10 mouse cellular contexts compared by ENCODE assay signal in the genomic region with DNA sequence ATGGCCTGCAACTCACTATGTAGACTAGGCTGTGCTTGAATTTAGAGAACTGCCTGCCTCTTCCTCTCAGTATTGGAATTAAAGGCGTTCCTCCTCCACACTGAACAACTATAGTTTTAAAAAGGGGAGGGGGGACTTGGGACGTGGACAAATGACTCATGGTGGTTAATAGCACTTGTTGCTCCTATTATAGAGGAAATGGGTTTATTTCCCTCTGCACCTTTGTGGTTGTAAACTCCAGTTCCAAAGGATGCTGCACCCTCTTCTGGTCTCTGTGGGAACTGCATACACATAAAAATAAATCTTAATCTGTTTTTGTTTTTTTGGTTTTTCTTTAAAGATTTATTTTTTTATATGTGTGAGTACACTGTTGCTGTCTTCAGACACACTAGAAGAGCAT. TPM values are rescaled to one million over a fixed set of nuclear protein-coding genes. Genes with fewer than 3 reads are reported as not detected.
DNase-seq lines count a peak whose midpoint lies in the region; ATAC-seq and TF ChIP-seq lines count a peak whose summit lies in the region.
"Had no signal": no experiment of that assay in that cellular context is flagged by ENCODE, and none has a peak within 500 bp of the region (broad histone marks: within the 10 kb centered on the region; RNA-seq: fewer than 3 reads in every experiment).

No protein-coding gene starts in this region.

- TF ChIP-seq POLR2A in spleen, adult 2 months (IDR thresholded peaks at IDR 0.05; ENCODE audit: low read depth, low read length) = no peak

- H3K9ac ChIP-seq in forebrain, postnatal 0 days = no peak overlapping the region
- H3K9ac ChIP-seq: heart, embryonic 15.5 days had no signal

- ATAC-seq in forebrain, postnatal 0 days = no peak

- DNase-seq in forebrain, postnatal 0 days = peak; percentile 56
- DNase-seq in forebrain, embryonic 10.5 days (ENCODE audit: extremely low spot score, low spot score) = no peak
- DNase-seq in spleen, adult 2 months (ENCODE audit: low read depth in 1 of 2, low spot score in 2 of 2) = no peak
- no peak for DNase-seq in spleen, postnatal 14 days (ENCODE audit: low spot score in 2 of 2)
- DNase-seq in forelimb bud, embryonic 11.5 days (ENCODE audit: low read depth, low spot score) = peak; percentile 31
- peak; percentile 40 for DNase-seq in thymus, postnatal 14 days
- no peak for DNase-seq in adrenal gland, postnatal 36 days
- no peak for DNase-seq in adrenal gland, postnatal 10 days

- peaks cover 5% of the 10 kb centered on the region for H3K4me1 ChIP-seq in forebrain, postnatal 0 days (ENCODE audit: insufficient read depth)
- peaks cover 29% of the 10 kb centered on the region for H3K4me1 ChIP-seq in forebrain, embryonic 10.5 days
- H3K4me1 ChIP-seq in spleen, adult 2 months (ENCODE audit: control insufficient read depth, insufficient read depth, insufficient read length) = peaks cover 5% of the 10 kb centered on the region

- no peak overlapping the region for H3K4me3 ChIP-seq in forebrain, postnatal 0 days (ENCODE audit: low read depth, low read length)
- no peak overlapping the region for H3K4me3 ChIP-seq in forebrain, embryonic 10.5 days
- no peak overlapping the region for H3K4me3 ChIP-seq in spleen, adult 2 months (ENCODE audit: extremely low read depth, insufficient read depth, insufficient read length)
- H3K4me3 ChIP-seq: heart, embryonic 15.5 days; megakaryocyte, embryonic 14.5 days had no signal

- no peak overlapping the region for H3K27ac ChIP-seq in forebrain, postnatal 0 days (ENCODE audit: low read depth, low read length)
- H3K27ac ChIP-seq in forebrain, embryonic 10.5 days = no peak overlapping the region
- H3K27ac ChIP-seq in spleen, adult 2 months (ENCODE audit: insufficient read depth, low read length) = no peak overlapping the region
- H3K27ac ChIP-seq: heart, embryonic 15.5 days had no signal

- H3K4me2 ChIP-seq in forebrain, postnatal 0 days (ENCODE audit: low read depth) = no peak overlapping the region
- H3K4me2 ChIP-seq: heart, embryonic 15.5 days had no signal

- WGBS in forebrain, postnatal 0 days = 21% methylated on average over 2 of the region's 2 CpGs
- WGBS in forebrain, embryonic 10.5 days = 39% methylated on average over 2 of the region's 2 CpGs
- 3% methylated on average over 2 of the region's 2 CpGs for WGBS in spleen, adult 2 months

- no peaks in the 10 kb centered on the region for H3K27me3 ChIP-seq in forebrain, postnatal 0 days (ENCODE audit: insufficient read depth, low read length)
- no peaks in the 10 kb centered on the region for H3K27me3 ChIP-seq in forebrain, embryonic 10.5 days (ENCODE audit: poor library complexity, severe bottlenecking)
- no peaks in the 10 kb centered on the region for H3K27me3 ChIP-seq in spleen, adult 2 months (ENCODE audit: control insufficient read depth, insufficient read depth, low read length)
- H3K27me3 ChIP-seq: heart, embryonic 15.5 days; megakaryocyte, embryonic 14.5 days had no signal

- H3K36me3 ChIP-seq in forebrain, postnatal 0 days (ENCODE audit: insufficient read depth) = no peaks in the 10 kb centered on the region
- no peaks in the 10 kb centered on the region; the same call in 1 of the 2 replicates for H3K36me3 ChIP-seq in forebrain, embryonic 10.5 days (replicated peaks)
- no peaks in the 10 kb centered on the region for H3K36me3 ChIP-seq in spleen, adult 2 months (ENCODE audit: control insufficient read depth, insufficient read depth, low read length)
- H3K36me3 ChIP-seq: heart, embryonic 15.5 days had no signal

- H3K9me3 ChIP-seq in forebrain, postnatal 0 days (ENCODE audit: low read length) = no peaks in the 10 kb centered on the region
- no peaks in the 10 kb centered on the region for H3K9me3 ChIP-seq in forebrain, embryonic 10.5 days
- H3K9me3 ChIP-seq: heart, embryonic 15.5 days; megakaryocyte, embryonic 14.5 days had no signal

- peak; percentile 76 for TF ChIP-seq CTCF in forebrain, postnatal 0 days (IDR thresholded peaks at IDR 0.05; ENCODE audit: low read depth)
- TF ChIP-seq CTCF in spleen, adult 2 months (IDR thresholded peaks at IDR 0.05; ENCODE audit: extremely low read depth, insufficient read depth, insufficient read length, insufficient replicate concordance) = peak; percentile 16; the same call in 1 of the 2 replicates

RNA-seq across cellular contexts. Expression of gene Nadk, which starts 6.0 kb away (rescaled TPM):
- total RNA-seq in forebrain, postnatal 0 days (2014; rRNA removed) = 86.0 and 89.7 TPM in 2 replicates
- polyA plus RNA-seq in forebrain, postnatal 0 days (2015; fragmentation: Nextera tagmentation; extraction: Ambion mirVana) = 66.4 and 66.7 TPM in 2 replicates
- polyA plus RNA-seq in forebrain, embryonic 10.5 days (2016; fragmentation: Nextera tagmentation; extraction: Ambion mirVana) = 118 and 122 TPM in 2 replicates
- 75.3 and 90.7 TPM in 2 replicates for polyA plus RNA-seq in spleen, adult 2 months (2012; rRNA removed)
- 100 to 1,000 TPM; 175 to 310 TPM for total RNA-seq in adrenal gland, postnatal 36 days (2021)
- total RNA-seq in adrenal gland, postnatal 10 days (2021) = 100 to 1,000 TPM; 181 to 185 TPM

RNA-seq across cellular contexts. Expression of gene Slc35e2, which starts 33.0 kb away (rescaled TPM):
- total RNA-seq in forebrain, postnatal 0 days (2014; rRNA removed) = 39.9 and 49.2 TPM in 2 replicates
- 8.6 and 10.5 TPM in 2 replicates for polyA plus RNA-seq in forebrain, postnatal 0 days (2015; fragmentation: Nextera tagmentation; extraction: Ambion mirVana)
- polyA plus RNA-seq in forebrain, embryonic 10.5 days (2016; fragmentation: Nextera tagmentation; extraction: Ambion mirVana) = 10.7 and 12.9 TPM in 2 replicates
- 6.2 and 7.1 TPM in 2 replicates for polyA plus RNA-seq in spleen, adult 2 months (2012; rRNA removed)
- total RNA-seq in adrenal gland, postnatal 36 days (2021) = 10 to 100 TPM; 34.0 to 43.3 TPM
- 10 to 100 TPM; 25.2 to 26.7 TPM for total RNA-seq in adrenal gland, postnatal 10 days (2021)

RNA-seq across cellular contexts. Expression of gene Cdk11b, which starts 56.5 kb away (rescaled TPM):
- 20.7 and 21.8 TPM in 2 replicates for total RNA-seq in forebrain, postnatal 0 days (2014; rRNA removed)
- polyA plus RNA-seq in forebrain, postnatal 0 days (2015; fragmentation: Nextera tagmentation; extraction: Ambion mirVana) = 48.7 and 64.7 TPM in 2 replicates
- polyA plus RNA-seq in forebrain, embryonic 10.5 days (2016; fragmentation: Nextera tagmentation; extraction: Ambion mirVana) = 83.9 and 86.7 TPM in 2 replicates
- polyA plus RNA-seq in spleen, adult 2 months (2012; rRNA removed) = 25.8 and 27.8 TPM in 2 replicates
- total RNA-seq in adrenal gland, postnatal 36 days (2021) = 10 to 100 TPM; 42.5 to 52.6 TPM
- total RNA-seq in adrenal gland, postnatal 10 days (2021) = 10 to 100 TPM; 34.6 to 38.3 TPM

Comparison
In these comparisons a context has a peak if more than half of its experiments do, and no peak if none do; other contexts are left out.
1. DNase-seq: peak in forebrain, postnatal 0 days (single experiment), forelimb bud, embryonic 11.5 days (single experiment) and thymus, postnatal 14 days (single experiment); none in forebrain, embryonic 10.5 days (single experiment), spleen, adult 2 months (0 of 2), spleen, postnatal 14 days (0 of 2), adrenal gland, postnatal 36 days (0 of 2) and adrenal gland, postnatal 10 days (single experiment).